Mouse (Mus musculus): ENCODE measurements around the gene Fam174a. TPM values are rescaled to one million over a fixed set of nuclear protein-coding genes. Genes with fewer than 3 reads are reported as not detected.

Fam174a gene
- total RNA-seq (2023), result 10 to 100 TPM; 11.7 to 13.4 TPM

GRCm38 (mm10) chr1:95313393-95314228 lies at the start of gene Fam174a:
TSS of gene Fam174a (plus strand) at chr1:95313623.

